Mouse (Mus musculus): ENCODE measurements around the gene Med18. TPM values are rescaled to one million over a fixed set of nuclear protein-coding genes. Genes with fewer than 3 reads are reported as not detected.

Med18 gene
- polyA plus RNA-seq, 1 experiment: 5.3 TPM

- H3K36me3 ChIP-seq (ENCODE audit: control insufficient read depth, insufficient read depth): peaks cover 10% of the 10 kb centered on the region
- no peaks in the 10 kb centered on the region for H3K27me3 ChIP-seq (ENCODE audit: control insufficient read depth, insufficient read depth, insufficient read length)
- no peak overlapping the region for H3K4me2 ChIP-seq (ENCODE audit: low read depth)
- no peak for TF ChIP-seq POLR2A (IDR thresholded peaks at IDR 0.05; ENCODE audit: insufficient read length, low read depth)
- no peak for TF ChIP-seq POLR2AphosphoS2 (IDR thresholded peaks at IDR 0.05; ENCODE audit: insufficient read length, low read depth)
- no peak for TF ChIP-seq MYOG (IDR thresholded peaks at IDR 0.05; ENCODE audit: control insufficient read depth in 1 of 3, insufficient read depth in 1 of 3, insufficient read length in 2 of 3, low read depth in 2 of 3)
- no peak for TF ChIP-seq USF1 (IDR thresholded peaks at IDR 0.05; ENCODE audit: low read depth)
- no peak for TF ChIP-seq REST (IDR thresholded peaks at IDR 0.05; ENCODE audit: insufficient read depth, insufficient read length)
- TF ChIP-seq MAX (IDR thresholded peaks at IDR 0.05; ENCODE audit: low read depth): no peak
- no peak for TF ChIP-seq TCF3 (IDR thresholded peaks at IDR 0.05; ENCODE audit: insufficient read length, low read depth)
- TF ChIP-seq CEBPB (IDR thresholded peaks at IDR 0.05; ENCODE audit: insufficient read depth, poor library complexity, severe bottlenecking): no peak
- TF ChIP-seq SRF (IDR thresholded peaks at IDR 0.05; ENCODE audit: control insufficient read depth, insufficient read length, low read depth): no peak
- no peak for TF ChIP-seq TCF12 (IDR thresholded peaks at IDR 0.05; ENCODE audit: insufficient read depth, poor library complexity, severe bottlenecking)
- no peak for TF ChIP-seq MYOD1 (IDR thresholded peaks at IDR 0.05; ENCODE audit: control insufficient read depth in 1 of 3, insufficient read length in 2 of 3, low read depth in 2 of 3)
- TF ChIP-seq E2F4 (IDR thresholded peaks at IDR 0.05; ENCODE audit: insufficient read depth): no peak
- H3K4me3 ChIP-seq: no peak overlapping the region
- H3K79me2 ChIP-seq (ENCODE audit: control insufficient read depth, insufficient read depth): peaks cover 41% of the 10 kb centered on the region
- H3ac ChIP-seq (ENCODE audit: control insufficient read depth, insufficient read length): no peak overlapping the region
Observed at GRCm38 (mm10) chr4:132460225-132460624, 3.5 kb downstream of the Med18 start.

- no peaks in the 10 kb centered on the region for H3K27me3 ChIP-seq (ENCODE audit: control insufficient read depth, insufficient read depth, insufficient read length)
- no peak overlapping the region for H3ac ChIP-seq (ENCODE audit: control insufficient read depth, insufficient read length)
- no peak overlapping the region for H3K4me2 ChIP-seq (ENCODE audit: low read depth)
- TF ChIP-seq TCF12 (IDR thresholded peaks at IDR 0.05; ENCODE audit: insufficient read depth, poor library complexity, severe bottlenecking) (no peak), REST (IDR thresholded peaks at IDR 0.05; ENCODE audit: insufficient read depth, insufficient read length) (no peak), MAX (IDR thresholded peaks at IDR 0.05; ENCODE audit: low read depth) (no peak), MYOG (IDR thresholded peaks at IDR 0.05; ENCODE audit: control insufficient read depth in 1 of 3, insufficient read depth in 1 of 3, insufficient read length in 2 of 3, low read depth in 2 of 3) (no peak), POLR2A (IDR thresholded peaks at IDR 0.05; ENCODE audit: insufficient read length, low read depth) (no peak), USF1 (IDR thresholded peaks at IDR 0.05; ENCODE audit: low read depth) (no peak), CEBPB (IDR thresholded peaks at IDR 0.05; ENCODE audit: insufficient read depth, poor library complexity, severe bottlenecking) (no peak), POLR2AphosphoS2 (IDR thresholded peaks at IDR 0.05; ENCODE audit: insufficient read length, low read depth) (no peak), MYOD1 (IDR thresholded peaks at IDR 0.05; ENCODE audit: control insufficient read depth in 1 of 3, insufficient read length in 2 of 3, low read depth in 2 of 3) (no peak), E2F4 (IDR thresholded peaks at IDR 0.05; ENCODE audit: insufficient read depth) (no peak), SRF (IDR thresholded peaks at IDR 0.05; ENCODE audit: control insufficient read depth, insufficient read length, low read depth) (no peak), TCF3 (IDR thresholded peaks at IDR 0.05; ENCODE audit: insufficient read length, low read depth) (no peak)
- no peak overlapping the region for H3K4me3 ChIP-seq
- H3K79me2 ChIP-seq (ENCODE audit: control insufficient read depth, insufficient read depth): peaks cover 9% of the 10 kb centered on the region
- peaks cover 10% of the 10 kb centered on the region for H3K36me3 ChIP-seq (ENCODE audit: control insufficient read depth, insufficient read depth)
Observed at GRCm38 (mm10) chr4:132455561-132455960, 8.2 kb downstream of the Med18 start.

GRCm38 (mm10) chr4:132455146-132455545 lies 8.6 kb downstream of the Med18 start:
- TF ChIP-seq MYOG (IDR thresholded peaks at IDR 0.05; ENCODE audit: control insufficient read depth in 1 of 3, insufficient read depth in 1 of 3, insufficient read length in 2 of 3, low read depth in 2 of 3) (no peak), REST (IDR thresholded peaks at IDR 0.05; ENCODE audit: insufficient read depth, insufficient read length) (no peak), MAX (IDR thresholded peaks at IDR 0.05; ENCODE audit: low read depth) (no peak), POLR2AphosphoS2 (IDR thresholded peaks at IDR 0.05; ENCODE audit: insufficient read length, low read depth) (no peak), CEBPB (IDR thresholded peaks at IDR 0.05; ENCODE audit: insufficient read depth, poor library complexity, severe bottlenecking) (no peak), USF1 (IDR thresholded peaks at IDR 0.05; ENCODE audit: low read depth) (no peak), POLR2A (IDR thresholded peaks at IDR 0.05; ENCODE audit: insufficient read length, low read depth) (no peak), TCF12 (IDR thresholded peaks at IDR 0.05; ENCODE audit: insufficient read depth, poor library complexity, severe bottlenecking) (no peak), MYOD1 (IDR thresholded peaks at IDR 0.05; ENCODE audit: control insufficient read depth in 1 of 3, insufficient read length in 2 of 3, low read depth in 2 of 3) (no peak), E2F4 (IDR thresholded peaks at IDR 0.05; ENCODE audit: insufficient read depth) (no peak), SRF (IDR thresholded peaks at IDR 0.05; ENCODE audit: control insufficient read depth, insufficient read length, low read depth) (no peak), TCF3 (IDR thresholded peaks at IDR 0.05; ENCODE audit: insufficient read length, low read depth) (no peak)
- no peaks in the 10 kb centered on the region for H3K27me3 ChIP-seq (ENCODE audit: control insufficient read depth, insufficient read depth, insufficient read length)
- H3K4me2 ChIP-seq (ENCODE audit: low read depth): no peak overlapping the region
- peaks cover 10% of the 10 kb centered on the region for H3K36me3 ChIP-seq (ENCODE audit: control insufficient read depth, insufficient read depth)
- peaks cover 6% of the 10 kb centered on the region for H3K79me2 ChIP-seq (ENCODE audit: control insufficient read depth, insufficient read depth)
- H3K4me3 ChIP-seq: no peak overlapping the region
- H3ac ChIP-seq (ENCODE audit: control insufficient read depth, insufficient read length): no peak overlapping the region

GRCm38 (mm10) chr4:132454216-132454615 lies 9.5 kb downstream of the Med18 start:
- H3K79me2 ChIP-seq (ENCODE audit: control insufficient read depth, insufficient read depth): peaks cover 2% of the 10 kb centered on the region
- no peak overlapping the region for H3K4me3 ChIP-seq
- H3ac ChIP-seq (ENCODE audit: control insufficient read depth, insufficient read length): no peak overlapping the region
- no peaks in the 10 kb centered on the region for H3K27me3 ChIP-seq (ENCODE audit: control insufficient read depth, insufficient read depth, insufficient read length)
- peaks cover 9% of the 10 kb centered on the region for H3K36me3 ChIP-seq (ENCODE audit: control insufficient read depth, insufficient read depth)
- TF ChIP-seq POLR2A (IDR thresholded peaks at IDR 0.05; ENCODE audit: insufficient read length, low read depth): no peak
- TF ChIP-seq E2F4 (IDR thresholded peaks at IDR 0.05; ENCODE audit: insufficient read depth): no peak
- TF ChIP-seq TCF3 (IDR thresholded peaks at IDR 0.05; ENCODE audit: insufficient read length, low read depth): no peak
- H3K4me2 ChIP-seq (ENCODE audit: low read depth): no peak overlapping the region

GRCm38 (mm10) chr4:132449778-132450177 lies 13.9 kb downstream of the Med18 start:
- H3K36me3 ChIP-seq (ENCODE audit: control insufficient read depth, insufficient read depth): no peaks in the 10 kb centered on the region
- H3K27me3 ChIP-seq (ENCODE audit: control insufficient read depth, insufficient read depth, insufficient read length): no peaks in the 10 kb centered on the region
- no peak overlapping the region for H3K4me3 ChIP-seq
- H3K79me2 ChIP-seq (ENCODE audit: control insufficient read depth, insufficient read depth): no peaks in the 10 kb centered on the region
- TF ChIP-seq MYOG (IDR thresholded peaks at IDR 0.05; ENCODE audit: control insufficient read depth in 1 of 3, insufficient read depth in 1 of 3, insufficient read length in 2 of 3, low read depth in 2 of 3) (no peak), MYOD1 (IDR thresholded peaks at IDR 0.05; ENCODE audit: control insufficient read depth in 1 of 3, insufficient read length in 2 of 3, low read depth in 2 of 3) (no peak), MAX (IDR thresholded peaks at IDR 0.05; ENCODE audit: low read depth) (no peak), TCF12 (IDR thresholded peaks at IDR 0.05; ENCODE audit: insufficient read depth, poor library complexity, severe bottlenecking) (no peak), CEBPB (IDR thresholded peaks at IDR 0.05; ENCODE audit: insufficient read depth, poor library complexity, severe bottlenecking) (no peak), POLR2A (IDR thresholded peaks at IDR 0.05; ENCODE audit: insufficient read length, low read depth) (no peak), TCF3 (IDR thresholded peaks at IDR 0.05; ENCODE audit: insufficient read length, low read depth) (no peak)
- no peak overlapping the region for H3ac ChIP-seq (ENCODE audit: control insufficient read depth, insufficient read length)
- no peak overlapping the region for H3K4me2 ChIP-seq (ENCODE audit: low read depth)

Data from myocyte (in vitro differentiated cells).